Mouse (Mus musculus): Measurements from ENCODE around the gene Odf2l. TPM values are rescaled to one million over a fixed set of nuclear protein-coding genes. Genes with fewer than 3 reads are reported as not detected.

Gene Odf2l
- polyA plus RNA-seq, 1 experiment, result 4.5 TPM

DNA sequence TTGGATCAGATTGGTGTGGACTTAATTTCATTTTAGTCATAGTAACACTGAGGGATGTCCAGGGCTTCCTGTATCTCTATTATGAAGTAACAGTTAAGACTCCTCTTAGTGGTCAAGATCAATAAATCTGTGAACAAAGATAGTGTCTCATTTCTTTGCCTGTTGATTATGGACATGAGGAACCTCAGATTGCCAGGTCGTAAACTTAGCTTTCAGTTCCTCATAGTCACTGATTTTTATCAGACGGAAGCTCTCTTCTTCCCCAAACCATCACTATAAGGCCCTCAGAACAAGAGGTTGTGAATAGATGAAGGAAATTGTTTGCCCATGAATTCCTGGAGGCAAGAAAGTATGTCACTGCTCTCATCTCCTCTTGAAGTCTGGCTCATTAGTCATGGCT, 73.6 kb downstream of the Odf2l start:
- 40% methylated on average over 2 of the region's 2 CpGs for WGBS
- Histone ChIP-seq H3K4me3 (ENCODE audit: control insufficient read depth, insufficient read depth, low read length) (no peak overlapping the region), H3K27ac (ENCODE audit: control insufficient read depth, insufficient read depth, low read length) (no peak overlapping the region), H3K36me3 (ENCODE audit: control insufficient read depth, insufficient read depth, low read length) (no peaks in the 10 kb centered on the region), H3K27me3 (ENCODE audit: control insufficient read depth, insufficient read depth, low read length) (no peaks in the 10 kb centered on the region), H3K4me1 (replicated peaks; ENCODE audit: control insufficient read depth, insufficient read depth, low read length) (no peaks in the 10 kb centered on the region)
- TF ChIP-seq POLR2A (IDR thresholded peaks at IDR 0.05; ENCODE audit: control insufficient read depth, extremely low read depth, insufficient read depth, low read length, poor library complexity) (no peak), CTCF (IDR thresholded peaks at IDR 0.05; ENCODE audit: borderline replicate concordance, control insufficient read depth, extremely low read depth, insufficient read depth, low read length, poor library complexity) (no peak)
- no peak for DNase-seq

DNA sequence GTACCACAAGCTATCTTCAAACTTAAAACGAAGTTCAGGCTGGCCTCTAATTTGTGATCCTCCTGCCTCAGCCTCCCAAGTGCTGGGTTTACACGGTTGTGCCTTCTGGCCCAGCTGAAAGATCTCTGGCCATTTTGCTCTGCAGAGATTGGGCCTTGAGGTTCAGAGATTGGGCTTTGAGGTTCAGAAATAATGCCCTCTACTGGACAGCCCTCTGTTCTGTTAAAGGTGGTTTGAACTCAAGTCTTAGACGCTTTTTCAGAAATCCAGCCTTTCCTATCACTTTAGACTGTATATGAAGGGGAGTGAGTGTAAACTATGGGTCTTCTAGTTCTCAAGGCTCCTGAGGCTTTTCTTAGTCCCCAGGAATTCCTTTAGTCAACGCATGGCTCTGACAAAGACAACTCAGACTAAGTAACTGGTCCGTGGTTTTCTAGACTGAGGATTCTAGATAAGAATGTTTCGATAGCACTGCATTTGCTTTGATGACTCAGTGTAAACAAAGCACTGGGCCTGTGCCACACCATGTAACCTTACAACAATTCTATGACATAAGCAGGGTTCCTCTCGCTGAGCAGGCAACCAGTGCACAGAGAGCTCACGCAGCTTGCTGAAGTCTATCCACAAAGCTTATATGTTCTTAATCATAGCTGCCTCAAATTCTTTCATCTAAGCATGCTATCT, 77.0 kb downstream of the Odf2l start:
- no peak for TF ChIP-seq POLR2A (IDR thresholded peaks at IDR 0.05; ENCODE audit: control insufficient read depth, extremely low read depth, insufficient read depth, low read length, poor library complexity)
- TF ChIP-seq CTCF (IDR thresholded peaks at IDR 0.05; ENCODE audit: borderline replicate concordance, control insufficient read depth, extremely low read depth, insufficient read depth, low read length, poor library complexity), result no peak
- Histone ChIP-seq H3K27me3 (ENCODE audit: control insufficient read depth, insufficient read depth, low read length) (no peaks in the 10 kb centered on the region), H3K4me1 (replicated peaks; ENCODE audit: control insufficient read depth, insufficient read depth, low read length) (no peaks in the 10 kb centered on the region), H3K4me3 (ENCODE audit: control insufficient read depth, insufficient read depth, low read length) (no peak overlapping the region), H3K36me3 (ENCODE audit: control insufficient read depth, insufficient read depth, low read length) (no peaks in the 10 kb centered on the region), H3K27ac (ENCODE audit: control insufficient read depth, insufficient read depth, low read length) (no peak overlapping the region)
- no peak for DNase-seq
- WGBS, result 78% methylated on average over 8 of the region's 8 CpGs

DNA sequence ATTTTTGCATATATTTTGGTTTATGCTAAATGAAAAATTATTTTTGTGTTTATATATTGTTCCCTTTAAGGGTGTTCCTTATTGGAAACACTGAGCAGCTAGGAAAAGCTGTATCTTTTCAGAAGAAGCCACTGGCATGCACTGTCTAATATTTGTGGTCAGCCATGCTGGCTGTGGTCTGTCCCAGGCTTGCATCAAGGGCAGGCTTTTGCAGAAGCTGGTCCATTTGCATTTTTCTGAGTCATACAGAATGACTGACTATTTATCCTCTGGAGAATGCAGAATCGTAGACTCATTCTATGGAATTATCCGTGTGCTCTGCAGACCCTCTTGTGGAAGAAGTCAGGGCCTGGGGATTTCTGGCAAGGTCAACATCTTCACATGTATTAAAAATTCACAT, 79.7 kb downstream of the Odf2l start:
- no peak for TF ChIP-seq POLR2A (IDR thresholded peaks at IDR 0.05; ENCODE audit: control insufficient read depth, extremely low read depth, insufficient read depth, low read length, poor library complexity)
- no peak for TF ChIP-seq CTCF (IDR thresholded peaks at IDR 0.05; ENCODE audit: borderline replicate concordance, control insufficient read depth, extremely low read depth, insufficient read depth, low read length, poor library complexity)
- WGBS, result 88% methylated on average over 2 of the region's 2 CpGs

More for the DNA sequence above, 79.7 kb downstream of the Odf2l start:
- Histone ChIP-seq H3K27ac (ENCODE audit: control insufficient read depth, insufficient read depth, low read length) (no peak overlapping the region), H3K36me3 (ENCODE audit: control insufficient read depth, insufficient read depth, low read length) (no peaks in the 10 kb centered on the region), H3K27me3 (ENCODE audit: control insufficient read depth, insufficient read depth, low read length) (no peaks in the 10 kb centered on the region), H3K4me3 (ENCODE audit: control insufficient read depth, insufficient read depth, low read length) (no peak overlapping the region), H3K4me1 (replicated peaks; ENCODE audit: control insufficient read depth, insufficient read depth, low read length) (no peaks in the 10 kb centered on the region)
- no peak for DNase-seq

Other genes starting within 250 kb of the Odf2l start
- 0.08 and 0.12 TPM in 2 replicates for gene Clca4b, start 186.1 kb upstream of the Odf2l start, polyA plus RNA-seq (2012; rRNA removed)
- 0.03 and 0.05 TPM in 2 replicates for gene Clca4a, start 143.5 kb upstream of the Odf2l start, polyA plus RNA-seq (2012; rRNA removed)
- 0.47 TPM in 2 replicates for gene Clca1, start 85.8 kb upstream of the Odf2l start, polyA plus RNA-seq (2012; rRNA removed)
- gene Clca2, start 19.1 kb upstream of the Odf2l start, polyA plus RNA-seq (2012; rRNA removed), result 0.51 and 2.0 TPM in 2 replicates
- 0.08 TPM in 1 of 2 replicates, not detected in the other for gene Col24a1, start 173.9 kb downstream of the Odf2l start, polyA plus RNA-seq (2012; rRNA removed)

Data from thymus, adult 2 months (tissue).